Mouse (Mus musculus) myocyte (in vitro differentiated cells): ENCODE results near the gene Rpl9-ps6. TPM values are rescaled to one million over a fixed set of nuclear protein-coding genes. Genes with fewer than 3 reads are reported as not detected.

Experiments used
- H3K27me3 ChIP-seq: one replicate; pipeline ENCODE4 v1.6.1; 2011; ENCODE audit not compliant: control insufficient read depth, insufficient read depth, insufficient read length
- H3K36me3 ChIP-seq: one replicate; pipeline ENCODE4 v1.6.1; 2011; ENCODE audit not compliant: control insufficient read depth, insufficient read depth
- H3K4me2 ChIP-seq: one replicate; pipeline ENCODE4 v1.6.1; 2011; ENCODE audit warnings: low read depth, control low read depth
- H3K4me3 ChIP-seq: one replicate; pipeline ENCODE4 v1.5.1; 2011; ENCODE audit warnings: mild to moderate bottlenecking, control low read depth, moderate library complexity
- H3K79me2 ChIP-seq: one replicate; pipeline ENCODE4 v1.6.1; 2011; ENCODE audit not compliant: control insufficient read depth, insufficient read depth
- H3ac ChIP-seq: one replicate; pipeline ENCODE4 v1.6.1; 2011; ENCODE audit not compliant: control insufficient read depth, insufficient read length
- CEBPB ChIP-seq: IDR thresholded peaks from 2 replicates; pipeline ENCODE4 v1.6.1; 2011; ENCODE audit warnings: mild to moderate bottlenecking, moderate library complexity; ENCODE audit not compliant: poor library complexity, insufficient read depth, severe bottlenecking
- E2F4 ChIP-seq: IDR thresholded peaks from one replicate; pipeline ENCODE4 v1.6.1; 2011; ENCODE audit warnings: mild to moderate bottlenecking, control low read depth, moderate library complexity; ENCODE audit not compliant: insufficient read depth
- MAX ChIP-seq: IDR thresholded peaks from one replicate; pipeline ENCODE4 v1.6.1; 2011; ENCODE audit warnings: low read depth, mild to moderate bottlenecking, control low read depth
- MYOD1 ChIP-seq, 3 experiments: IDR thresholded peaks; one replicate each; pipeline ENCODE4 v1.6.1; 2011; ENCODE audit warnings: control low read depth in 2 of 3, low read depth in 2 of 3, mild to moderate bottlenecking in 2 of 3, moderate library complexity in 1 of 3; ENCODE audit not compliant: insufficient read length in 2 of 3, control insufficient read depth in 1 of 3
- MYOG ChIP-seq, 3 experiments: IDR thresholded peaks; one replicate each; pipeline ENCODE4 v1.6.1; 2011; ENCODE audit warnings: control low read depth in 2 of 3, low read depth in 2 of 3, mild to moderate bottlenecking in 2 of 3; ENCODE audit not compliant: insufficient read length in 2 of 3, control insufficient read depth in 1 of 3, insufficient read depth in 1 of 3
- POLR2A ChIP-seq: IDR thresholded peaks from one replicate; pipeline ENCODE4 v1.6.1; 2011; ENCODE audit warnings: low read depth, mild to moderate bottlenecking, control low read depth, moderate library complexity; ENCODE audit not compliant: insufficient read length
- POLR2AphosphoS2 ChIP-seq: IDR thresholded peaks from one replicate; pipeline ENCODE4 v1.6.1; 2011; ENCODE audit warnings: low read depth, control low read depth; ENCODE audit not compliant: insufficient read length
- REST ChIP-seq: IDR thresholded peaks from one replicate; pipeline ENCODE4 v1.6.1; 2011; ENCODE audit warnings: mild to moderate bottlenecking, control low read depth, moderate library complexity; ENCODE audit not compliant: insufficient read depth, insufficient read length
- SRF ChIP-seq: IDR thresholded peaks from one replicate; pipeline ENCODE4 v1.6.1; 2011; ENCODE audit warnings: low read depth; ENCODE audit not compliant: control insufficient read depth, insufficient read length
- TCF12 ChIP-seq: IDR thresholded peaks from one replicate; pipeline ENCODE4 v1.6.1; 2011; ENCODE audit warnings: mild to moderate bottlenecking, control low read depth; ENCODE audit not compliant: poor library complexity, insufficient read depth, severe bottlenecking
- TCF3 ChIP-seq: IDR thresholded peaks from one replicate; pipeline ENCODE4 v1.6.1; 2011; ENCODE audit warnings: low read depth, control low read depth; ENCODE audit not compliant: insufficient read length
- USF1 ChIP-seq: IDR thresholded peaks from one replicate; pipeline ENCODE4 v1.6.1; 2011; ENCODE audit warnings: low read depth, mild to moderate bottlenecking, control low read depth, moderate library complexity
- polyA plus RNA-seq: library from polyadenylated mRNA; unstranded; fragments of >200 nt; fragmentation: generic; extraction: Trizol; gene quantifications from one replicate; pipeline ENCODE4 v1.2.1, GENCODE M21; 2012; ENCODE audit warnings: missing spikeins

Gene Rpl9-ps6
- polyA plus RNA-seq, 1 experiment: 91.2 TPM

- H3K79me2 ChIP-seq: no peaks in the 10 kb centered on the region
- no peak overlapping the region for H3K4me3 ChIP-seq
- H3K36me3 ChIP-seq: no peaks in the 10 kb centered on the region
- no peak overlapping the region for H3ac ChIP-seq
- H3K27me3 ChIP-seq: no peaks in the 10 kb centered on the region
- no peak for TF ChIP-seq CEBPB
- TF ChIP-seq POLR2AphosphoS2: no peak
- TF ChIP-seq TCF12: no peak
- no peak for TF ChIP-seq MAX
- TF ChIP-seq TCF3: no peak
- TF ChIP-seq POLR2A: no peak
- no peak for TF ChIP-seq SRF
- no peak for TF ChIP-seq MYOG (IDR thresholded peaks at IDR 0.05; ENCODE audit: control insufficient read depth in 1 of 3, insufficient read depth in 1 of 3, insufficient read length in 2 of 3, low read depth in 2 of 3)
- no peak for TF ChIP-seq MYOD1 (IDR thresholded peaks at IDR 0.05; ENCODE audit: control insufficient read depth in 1 of 3, insufficient read length in 2 of 3, low read depth in 2 of 3)
- no peak for TF ChIP-seq USF1
- TF ChIP-seq E2F4: no peak
- no peak for TF ChIP-seq REST
- H3K4me2 ChIP-seq: no peak overlapping the region
Observed at GRCm38 (mm10) chr19:32441568-32441967, 24.8 kb downstream of the Rpl9-ps6 start.

- Histone ChIP-seq H3ac (no peak overlapping the region), H3K4me3 (no peak overlapping the region), H3K27me3 (no peaks in the 10 kb centered on the region), H3K4me2 (no peak overlapping the region), H3K79me2 (no peaks in the 10 kb centered on the region), H3K36me3 (no peaks in the 10 kb centered on the region)
- TF ChIP-seq MYOG (IDR thresholded peaks at IDR 0.05; ENCODE audit: control insufficient read depth in 1 of 3, insufficient read depth in 1 of 3, insufficient read length in 2 of 3, low read depth in 2 of 3) (no peak), MYOD1 (IDR thresholded peaks at IDR 0.05; ENCODE audit: control insufficient read depth in 1 of 3, insufficient read length in 2 of 3, low read depth in 2 of 3) (no peak), CEBPB (no peak), REST (no peak), USF1 (no peak), POLR2A (no peak), TCF3 (no peak), TCF12 (no peak), SRF (no peak), E2F4 (no peak), MAX (no peak), POLR2AphosphoS2 (no peak)
Observed at GRCm38 (mm10) chr19:32439356-32439755, 27.0 kb downstream of the Rpl9-ps6 start.

- TF ChIP-seq POLR2A (no peak), MAX (no peak), CEBPB (no peak), POLR2AphosphoS2 (no peak), SRF (no peak), TCF3 (no peak), REST (no peak), MYOD1 (IDR thresholded peaks at IDR 0.05; ENCODE audit: control insufficient read depth in 1 of 3, insufficient read length in 2 of 3, low read depth in 2 of 3) (no peak), MYOG (IDR thresholded peaks at IDR 0.05; ENCODE audit: control insufficient read depth in 1 of 3, insufficient read depth in 1 of 3, insufficient read length in 2 of 3, low read depth in 2 of 3) (no peak), E2F4 (no peak), TCF12 (no peak), USF1 (no peak)
- H3K79me2 ChIP-seq: no peaks in the 10 kb centered on the region
- H3K36me3 ChIP-seq: no peaks in the 10 kb centered on the region
- H3K27me3 ChIP-seq: no peaks in the 10 kb centered on the region
- H3K4me3 ChIP-seq: no peak overlapping the region
- H3K4me2 ChIP-seq: no peak overlapping the region
- no peak overlapping the region for H3ac ChIP-seq
Observed at GRCm38 (mm10) chr19:32425856-32426255, 40.5 kb downstream of the Rpl9-ps6 start.

GRCm38 (mm10) chr19:32424706-32425105, 41.7 kb downstream of the Rpl9-ps6 start:
- no peaks in the 10 kb centered on the region for H3K79me2 ChIP-seq
- no peak overlapping the region for H3ac ChIP-seq
- no peak overlapping the region for H3K4me2 ChIP-seq
- no peak for TF ChIP-seq E2F4
- no peak for TF ChIP-seq TCF3
- no peak for TF ChIP-seq MYOD1 (IDR thresholded peaks at IDR 0.05; ENCODE audit: control insufficient read depth in 1 of 3, insufficient read length in 2 of 3, low read depth in 2 of 3)
- no peak for TF ChIP-seq TCF12
- TF ChIP-seq POLR2AphosphoS2: no peak
- no peak for TF ChIP-seq SRF
- H3K36me3 ChIP-seq: no peaks in the 10 kb centered on the region
- H3K27me3 ChIP-seq: no peaks in the 10 kb centered on the region
- H3K4me3 ChIP-seq: no peak overlapping the region
